Mouse (Mus musculus): ENCODE data around the gene Fam84b. TPM values are rescaled to one million over a fixed set of nuclear protein-coding genes. Genes with fewer than 3 reads are reported as not detected.

Fam84b gene
- 38.2 and 40.9 TPM in 2 replicates for polyA plus RNA-seq (2012; rRNA removed)

DNA sequence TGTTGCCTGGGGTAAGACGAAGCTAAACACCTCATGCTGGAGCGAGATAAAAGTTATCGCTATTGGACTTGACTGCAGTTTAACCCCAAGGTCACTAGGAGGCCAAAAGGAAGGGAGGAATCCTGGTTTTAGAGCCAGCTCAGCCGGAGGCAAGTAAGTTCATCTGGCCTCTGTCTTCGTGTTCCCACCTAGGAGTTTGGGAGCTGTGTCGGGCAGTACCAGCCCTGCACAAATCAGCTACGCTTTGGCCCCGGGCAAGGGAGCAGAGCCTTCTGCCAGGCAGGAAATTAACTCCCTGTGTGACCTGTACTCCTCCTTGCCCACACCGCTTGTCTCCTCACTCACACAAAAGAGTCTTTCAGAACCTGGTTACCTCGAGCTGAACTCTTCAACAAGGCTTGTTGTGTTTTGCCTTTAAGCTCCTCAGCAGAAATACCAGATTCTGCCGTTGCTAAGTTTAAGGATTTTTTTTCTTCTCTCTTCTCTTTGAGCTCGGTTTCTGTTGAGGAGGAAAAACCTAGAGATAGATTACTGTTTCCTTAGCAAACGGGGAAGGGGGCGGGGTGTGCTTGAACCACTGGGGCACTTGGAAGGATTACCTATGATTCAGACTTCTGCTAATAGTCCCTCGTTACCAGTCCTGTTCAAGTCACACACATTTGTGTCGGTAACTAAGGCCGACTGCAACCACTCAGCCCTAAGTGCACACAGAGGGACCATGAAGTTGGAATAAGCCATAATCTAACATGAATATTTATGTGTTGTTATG, at the start of gene Fam84b:
Gene Fam84b, minus strand, starts transcription at position 548 of the 769 bp plus-strand sequence.
- 18% methylated on average over 17 of the region's 17 CpGs for WGBS
- H3K4me1 ChIP-seq (ENCODE audit: control insufficient read depth, insufficient read depth, low read length) = peaks cover 6% of the 10 kb centered on the region
- peak within 1 kb of the TSS; percentile 24 for H3K4me3 ChIP-seq (replicated peaks; ENCODE audit: extremely low read depth, low read depth, low read length)
- TF ChIP-seq POLR2A (IDR thresholded peaks at IDR 0.05; ENCODE audit: borderline replicate concordance, extremely low read depth, low read depth, low read length) = no peak
- TF ChIP-seq CTCF (IDR thresholded peaks at IDR 0.05; ENCODE audit: insufficient read depth, low read length) = no peak
- DNase-seq = no peak

DNA sequence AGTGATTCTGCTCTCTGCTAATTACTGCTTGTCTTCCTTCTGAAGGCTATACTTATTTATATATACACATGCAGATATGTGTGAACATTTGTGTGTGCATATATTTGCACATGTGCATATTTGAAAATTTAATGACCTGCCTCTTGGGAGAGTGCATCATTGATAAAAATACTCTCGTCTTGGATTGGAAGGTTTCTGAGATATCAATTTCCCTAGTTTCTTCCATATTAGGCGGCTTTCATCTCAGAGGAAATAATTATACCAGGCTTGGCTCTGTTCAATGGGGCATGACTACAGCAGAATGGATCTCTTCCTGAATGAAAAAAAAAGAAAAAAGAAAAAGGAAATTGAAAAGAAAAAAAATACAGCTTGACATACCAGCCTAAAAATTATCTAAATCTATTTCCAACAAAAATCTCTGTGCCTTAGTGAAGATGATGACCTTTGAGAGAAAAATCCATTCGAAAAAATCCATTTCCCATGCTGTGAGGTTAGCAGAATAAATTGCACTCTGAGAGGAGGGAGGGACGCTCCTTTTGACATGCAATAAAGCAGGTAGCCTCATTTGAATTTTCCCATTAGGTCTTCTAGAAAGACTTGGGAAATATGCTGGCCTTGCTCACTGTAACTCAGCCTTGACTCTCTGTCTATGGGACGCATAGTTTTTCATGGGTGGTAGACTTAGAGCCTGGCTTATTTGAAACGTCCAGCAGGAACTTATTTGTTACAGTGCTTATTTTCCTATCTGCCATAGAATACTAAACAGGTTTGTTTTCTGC, 44.8 kb upstream of the Fam84b start:
- no peak for DNase-seq
- TF ChIP-seq POLR2A (IDR thresholded peaks at IDR 0.05; ENCODE audit: borderline replicate concordance, extremely low read depth, low read depth, low read length) (no peak), CTCF (IDR thresholded peaks at IDR 0.05; ENCODE audit: insufficient read depth, low read length) (no peak)
- 69% methylated on average over 6 of the region's 6 CpGs for WGBS
- Histone ChIP-seq H3K4me3 (replicated peaks; ENCODE audit: extremely low read depth, low read depth, low read length) (no peak overlapping the region), H3K4me1 (ENCODE audit: control insufficient read depth, insufficient read depth, low read length) (no peaks in the 10 kb centered on the region)

DNA sequence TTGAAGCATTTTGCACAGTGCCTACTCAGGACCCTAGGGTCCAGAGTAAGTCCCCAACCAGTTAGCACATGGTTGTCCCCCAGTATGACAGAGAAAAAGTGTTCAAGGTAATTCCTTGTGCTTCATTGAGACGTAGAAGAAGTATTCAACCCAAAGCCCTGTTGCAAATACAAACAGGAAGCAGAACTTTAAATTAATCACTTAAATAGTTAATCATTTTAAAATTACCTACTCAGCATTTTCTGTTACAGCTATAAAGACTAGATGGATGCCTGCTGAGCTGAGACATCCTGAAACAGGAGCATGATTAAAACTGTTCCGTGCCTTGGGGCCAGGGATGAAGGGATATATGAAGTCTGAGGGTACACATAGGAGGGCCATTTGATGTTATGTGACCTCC, 42.5 kb upstream of the Fam84b start:
- WGBS = 80% methylated on average over 2 of the region's 2 CpGs
- peaks cover 7% of the 10 kb centered on the region for H3K4me1 ChIP-seq (ENCODE audit: control insufficient read depth, insufficient read depth, low read length)
- DNase-seq = no peak
- no peak overlapping the region for H3K4me3 ChIP-seq (replicated peaks; ENCODE audit: extremely low read depth, low read depth, low read length)
- TF ChIP-seq CTCF (IDR thresholded peaks at IDR 0.05; ENCODE audit: insufficient read depth, low read length) (no peak), POLR2A (IDR thresholded peaks at IDR 0.05; ENCODE audit: borderline replicate concordance, extremely low read depth, low read depth, low read length) (no peak)

DNA sequence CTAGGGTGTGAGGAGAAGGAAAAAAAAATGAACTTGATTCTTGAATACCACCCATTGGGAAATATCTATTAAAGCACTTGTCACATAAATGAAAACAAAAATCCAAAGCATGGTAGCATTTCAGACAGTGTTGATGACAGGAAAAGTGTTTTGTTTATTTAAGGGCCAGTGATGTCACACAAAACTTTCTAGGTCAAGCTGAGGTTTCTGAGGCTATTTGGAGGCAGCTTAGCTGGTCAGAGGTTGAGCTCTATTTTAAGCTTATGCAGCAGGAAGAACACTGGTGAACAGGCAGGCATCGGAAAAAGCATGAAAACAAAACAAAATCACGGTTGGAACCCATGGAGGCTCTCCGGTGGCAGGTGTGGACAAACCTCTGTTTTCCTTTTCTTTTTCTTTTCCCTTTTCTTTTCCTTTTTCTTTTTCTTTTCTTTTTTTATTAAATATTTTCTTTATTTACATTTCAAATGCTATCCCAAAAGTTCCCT, 39.4 kb upstream of the Fam84b start:
- no peak for DNase-seq
- TF ChIP-seq POLR2A (IDR thresholded peaks at IDR 0.05; ENCODE audit: borderline replicate concordance, extremely low read depth, low read depth, low read length) (no peak), CTCF (IDR thresholded peaks at IDR 0.05; ENCODE audit: insufficient read depth, low read length) (no peak)
- 39% methylated on average over 3 of the region's 3 CpGs for WGBS
- Histone ChIP-seq H3K4me1 (ENCODE audit: control insufficient read depth, insufficient read depth, low read length) (peaks cover 7% of the 10 kb centered on the region), H3K4me3 (replicated peaks; ENCODE audit: extremely low read depth, low read depth, low read length) (no peak overlapping the region)

DNA sequence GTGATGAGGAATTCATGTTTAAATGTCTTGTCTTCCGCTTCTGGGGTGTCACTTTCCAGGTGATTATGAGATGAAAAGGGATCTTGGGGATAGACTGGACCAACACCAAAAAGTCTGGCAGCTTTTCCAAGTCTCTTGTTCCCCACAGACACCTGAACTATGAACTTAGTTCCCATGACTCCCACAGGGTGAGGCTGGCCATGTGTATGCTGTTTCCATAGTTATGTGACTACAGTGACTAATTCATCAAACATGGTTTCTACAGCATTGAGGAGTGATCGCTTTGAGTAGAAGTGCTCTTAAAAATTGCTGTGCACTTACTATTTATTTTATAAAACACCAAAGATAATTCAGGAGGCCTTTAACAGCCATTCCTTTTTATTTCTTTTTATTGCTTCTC, 35.1 kb upstream of the Fam84b start:
- DNase-seq = no peak
- TF ChIP-seq POLR2A (IDR thresholded peaks at IDR 0.05; ENCODE audit: borderline replicate concordance, extremely low read depth, low read depth, low read length) (no peak), CTCF (IDR thresholded peaks at IDR 0.05; ENCODE audit: insufficient read depth, low read length) (no peak)
- H3K4me1 ChIP-seq (ENCODE audit: control insufficient read depth, insufficient read depth, low read length) = peaks cover 7% of the 10 kb centered on the region
- H3K4me3 ChIP-seq (replicated peaks; ENCODE audit: extremely low read depth, low read depth, low read length) = no peak overlapping the region
- WGBS = 81% methylated on average over 2 of the region's 2 CpGs

DNA sequence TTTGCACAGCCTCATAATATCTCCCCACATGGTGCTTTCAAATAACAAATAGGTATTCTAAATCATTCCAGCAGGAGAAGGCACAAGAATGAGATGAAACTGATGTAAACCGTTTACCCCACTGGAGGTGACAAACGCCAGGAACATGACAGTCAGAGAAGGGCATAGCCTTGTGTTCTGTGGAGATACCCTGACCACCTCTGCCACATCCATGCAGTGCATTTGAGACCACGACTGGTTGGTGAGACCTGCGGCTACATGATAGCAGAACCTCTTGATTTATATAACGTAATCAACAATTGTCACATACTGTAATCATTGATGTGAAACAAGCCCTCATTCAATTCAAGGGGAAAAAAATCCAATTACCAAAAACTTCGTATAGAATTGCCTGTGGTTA, 22.1 kb upstream of the Fam84b start:
- TF ChIP-seq CTCF (IDR thresholded peaks at IDR 0.05; ENCODE audit: insufficient read depth, low read length) (no peak), POLR2A (IDR thresholded peaks at IDR 0.05; ENCODE audit: borderline replicate concordance, extremely low read depth, low read depth, low read length) (no peak)
- 86% methylated on average over 6 of the region's 6 CpGs for WGBS
- Histone ChIP-seq H3K4me1 (ENCODE audit: control insufficient read depth, insufficient read depth, low read length) (no peaks in the 10 kb centered on the region), H3K4me3 (replicated peaks; ENCODE audit: extremely low read depth, low read depth, low read length) (no peak overlapping the region)
- no peak for DNase-seq

DNA sequence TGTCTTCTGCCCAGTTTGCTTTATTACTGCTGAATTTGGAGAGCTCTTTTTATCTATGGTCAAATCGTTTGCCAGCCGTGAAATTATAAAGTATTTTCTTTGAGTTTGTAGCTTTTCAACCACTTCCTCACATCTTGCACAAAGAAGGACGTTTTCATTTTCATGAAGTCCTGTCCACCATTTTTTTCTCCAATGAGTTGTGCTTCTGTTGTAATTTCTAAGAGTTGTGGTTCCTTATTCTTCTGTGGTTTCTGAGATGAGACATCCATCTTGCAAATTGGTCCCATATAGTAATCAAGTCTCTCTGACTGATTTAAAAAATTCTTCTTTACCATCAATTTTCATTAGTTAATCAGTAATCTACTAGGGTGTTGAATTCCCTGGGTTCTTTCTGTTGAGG, 8.8 kb upstream of the Fam84b start:
- no peak overlapping the region for H3K4me3 ChIP-seq (replicated peaks; ENCODE audit: extremely low read depth, low read depth, low read length)
- 79% methylated on average over 3 of the region's 3 CpGs for WGBS
- DNase-seq = no peak
- TF ChIP-seq CTCF (IDR thresholded peaks at IDR 0.05; ENCODE audit: insufficient read depth, low read length) = no peak
- TF ChIP-seq POLR2A (IDR thresholded peaks at IDR 0.05; ENCODE audit: borderline replicate concordance, extremely low read depth, low read depth, low read length) = no peak
- no peaks in the 10 kb centered on the region for H3K4me1 ChIP-seq (ENCODE audit: control insufficient read depth, insufficient read depth, low read length)

DNA sequence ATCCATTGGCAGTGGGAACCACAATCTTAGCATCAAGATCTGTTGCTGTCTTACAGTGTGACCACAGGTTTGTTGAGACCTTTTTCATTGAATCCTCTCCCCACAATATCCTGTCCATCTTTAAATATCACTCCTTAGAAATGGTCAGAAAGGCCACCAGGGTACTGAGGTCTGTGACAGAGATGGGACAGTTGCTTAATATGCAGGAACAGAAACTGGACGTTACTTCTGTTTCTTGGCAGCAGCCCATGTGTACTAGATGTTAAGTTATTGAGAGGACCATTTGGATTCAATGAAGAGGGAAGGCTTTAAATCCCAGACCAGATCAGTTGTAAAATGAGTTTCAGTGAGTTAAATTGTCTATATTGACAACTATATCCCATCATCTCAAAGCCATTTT, 1.5 kb upstream of the Fam84b start:
- Histone ChIP-seq H3K4me1 (ENCODE audit: control insufficient read depth, insufficient read depth, low read length) (peaks cover 6% of the 10 kb centered on the region), H3K4me3 (replicated peaks; ENCODE audit: extremely low read depth, low read depth, low read length) (no peak overlapping the region)
- WGBS = 46% methylated on average over 1 of the region's 1 CpGs
- TF ChIP-seq POLR2A (IDR thresholded peaks at IDR 0.05; ENCODE audit: borderline replicate concordance, extremely low read depth, low read depth, low read length) (no peak), CTCF (IDR thresholded peaks at IDR 0.05; ENCODE audit: insufficient read depth, low read length) (no peak)
- no peak for DNase-seq

DNA sequence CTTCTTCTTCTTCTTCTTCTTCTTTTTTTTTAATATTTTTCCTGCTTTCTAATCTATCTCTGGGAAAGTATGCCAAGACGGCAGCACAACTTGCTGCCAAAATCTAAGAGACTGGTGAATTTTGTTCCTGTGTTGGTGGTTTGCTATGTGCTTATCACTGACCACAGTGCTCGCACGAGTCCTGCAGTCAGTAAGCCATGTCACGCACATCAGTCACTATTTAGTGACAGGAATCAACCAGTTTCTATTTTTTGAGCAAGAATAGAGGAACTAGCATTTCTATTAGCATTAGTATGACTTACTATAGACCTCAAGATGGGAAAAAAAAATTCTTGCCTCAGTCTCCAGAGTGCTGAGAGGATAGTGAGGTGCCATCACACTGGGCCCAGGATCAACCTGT, 573 bp upstream of the Fam84b start:
- H3K4me3 ChIP-seq (replicated peaks; ENCODE audit: extremely low read depth, low read depth, low read length) = no peak overlapping the region
- no peak for TF ChIP-seq POLR2A (IDR thresholded peaks at IDR 0.05; ENCODE audit: borderline replicate concordance, extremely low read depth, low read depth, low read length)
- no peak for TF ChIP-seq CTCF (IDR thresholded peaks at IDR 0.05; ENCODE audit: insufficient read depth, low read length)
- DNase-seq = no peak
- peaks cover 6% of the 10 kb centered on the region for H3K4me1 ChIP-seq (ENCODE audit: control insufficient read depth, insufficient read depth, low read length)
- WGBS = 89% methylated on average over 4 of the region's 4 CpGs

All from lung, adult 2 months (tissue).